Mouse (Mus musculus): ENCODE data around the gene Tet2. TPM values are rescaled to one million over a fixed set of nuclear protein-coding genes. Genes with fewer than 3 reads are reported as not detected.

Gene Tet2
- total and polyA plus RNA-seq, 3 experiments, result 6.8 to 101 (median 10.9) TPM

DNA sequence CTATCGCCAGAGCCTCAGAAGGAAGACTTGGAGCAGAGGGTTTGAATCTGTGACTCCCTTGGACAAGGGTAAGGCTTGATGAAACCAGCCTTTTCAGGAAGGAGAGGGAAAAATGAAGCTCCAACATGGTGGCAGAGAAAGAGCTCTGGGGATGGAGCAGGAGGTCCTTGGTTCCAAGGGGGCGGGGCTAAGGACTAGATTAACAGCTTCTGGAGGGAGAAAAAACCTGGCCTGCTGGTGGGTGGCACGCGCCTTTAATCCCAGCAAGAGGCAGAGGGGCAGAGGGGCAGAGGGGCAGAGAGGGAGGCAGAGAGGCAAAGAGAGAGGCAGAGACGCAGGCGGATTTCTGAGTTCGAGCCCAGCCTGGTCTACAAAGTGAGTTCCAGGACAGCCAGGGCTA, 12.2 kb upstream of the Tet2 start:
- H3K36me3 ChIP-seq (ENCODE audit: control insufficient read depth in 1 of 2, insufficient read depth in 2 of 2, low read length in 2 of 2), result peaks cover 0 to 2% of the 10 kb centered on the region in 2 experiments; a peak in 1 of 4 replicates
- TF ChIP-seq RAD21 (IDR thresholded peaks at IDR 0.05; ENCODE audit: low read depth, low read length), result no peak
- no peak for TF ChIP-seq USF2 (IDR thresholded peaks at IDR 0.05; ENCODE audit: borderline replicate concordance in 1 of 2, insufficient read depth in 1 of 2, low read depth in 1 of 2, low read length in 2 of 2)
- no peak for TF ChIP-seq MAZ (IDR thresholded peaks at IDR 0.05; ENCODE audit: low read depth, low read length)
- no peak for TF ChIP-seq ELF1 (IDR thresholded peaks at IDR 0.05; ENCODE audit: low read depth, low read length)
- TF ChIP-seq CHD2 (IDR thresholded peaks at IDR 0.05; ENCODE audit: low read length), result no peak
- TF ChIP-seq GABPA (IDR thresholded peaks at IDR 0.05; ENCODE audit: low read depth, low read length), result no peak
- TF ChIP-seq CTCF (IDR thresholded peaks at IDR 0.05 in 2 of 3, conservative IDR thresholded peaks at IDR 0.05 in 1 of 3; ENCODE audit: control insufficient read depth in 1 of 3, insufficient read depth in 1 of 3, low read depth in 2 of 3, low read length in 3 of 3, poor library complexity in 1 of 3, severe bottlenecking in 1 of 3), result no peak
- no peak for TF ChIP-seq BHLHE40 (IDR thresholded peaks at IDR 0.05; ENCODE audit: borderline replicate concordance, low read depth, low read length)
- TF ChIP-seq MYB (IDR thresholded peaks at IDR 0.05; ENCODE audit: low read depth, low read length), result no peak
- no peak for TF ChIP-seq MAFK (IDR thresholded peaks at IDR 0.05; ENCODE audit: borderline replicate concordance, low read depth, low read length)
- no peak for TF ChIP-seq UBTF (IDR thresholded peaks at IDR 0.05; ENCODE audit: borderline replicate concordance, insufficient read depth, low read depth, low read length)
- no peaks in the 10 kb centered on the region for H3K27me3 ChIP-seq (ENCODE audit: control insufficient read depth in 1 of 2, insufficient read depth in 2 of 2, low read length in 2 of 2)
- H3K9ac ChIP-seq (ENCODE audit: control insufficient read depth, low read depth, low read length, poor library complexity, severe bottlenecking), result no peak overlapping the region
- H3K4me3 ChIP-seq (ENCODE audit: control insufficient read depth in 1 of 2, insufficient read depth in 1 of 2, low read depth in 2 of 2, low read length in 2 of 2), result no peak overlapping the region
- peaks cover 0 to 13% of the 10 kb centered on the region in 2 experiments; a peak in 3 of 4 replicates for H3K4me1 ChIP-seq (ENCODE audit: control insufficient read depth in 1 of 2, insufficient read depth in 2 of 2, low read length in 2 of 2)
- no peaks in the 10 kb centered on the region for H3K79me2 ChIP-seq (ENCODE audit: control insufficient read depth, insufficient read depth, low read length, poor library complexity)
- no peaks in the 10 kb centered on the region for H3K9me3 ChIP-seq (replicated peaks; ENCODE audit: insufficient read depth, low read length)
- H3K27ac ChIP-seq (ENCODE audit: control insufficient read depth, low read depth, low read length), result no peak overlapping the region
- DNase-seq (ENCODE audit: low read depth, low spot score), result no peak

DNA sequence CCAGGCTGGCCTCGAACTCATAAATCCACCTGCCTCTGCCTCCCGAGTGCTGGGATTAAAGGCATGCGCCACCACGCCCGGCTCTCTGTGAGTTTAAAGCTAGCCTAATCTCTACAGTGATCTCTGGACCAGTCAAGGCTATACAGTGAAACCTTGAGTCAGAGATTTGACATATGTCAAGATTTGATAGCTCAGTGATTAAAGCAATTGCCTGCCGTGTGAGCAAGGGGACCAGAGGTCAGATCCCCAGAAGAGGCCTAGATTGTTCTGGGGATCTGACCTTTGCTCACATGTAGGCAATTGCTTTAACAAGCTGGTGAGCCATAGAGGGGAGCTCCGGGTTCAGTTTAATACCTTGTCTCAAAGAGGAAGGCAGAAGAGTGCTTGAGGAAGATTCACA, 10.4 kb upstream of the Tet2 start:
- Histone ChIP-seq H3K9ac (ENCODE audit: control insufficient read depth, low read depth, low read length, poor library complexity, severe bottlenecking) (no peak overlapping the region), H3K9me3 (replicated peaks; ENCODE audit: insufficient read depth, low read length) (no peaks in the 10 kb centered on the region)
- no peak for TF ChIP-seq UBTF (IDR thresholded peaks at IDR 0.05; ENCODE audit: borderline replicate concordance, insufficient read depth, low read depth, low read length)
- no peak for TF ChIP-seq BHLHE40 (IDR thresholded peaks at IDR 0.05; ENCODE audit: borderline replicate concordance, low read depth, low read length)
- no peak for TF ChIP-seq CHD2 (IDR thresholded peaks at IDR 0.05; ENCODE audit: low read length)
- no peak for TF ChIP-seq TCF12 (IDR thresholded peaks at IDR 0.05; ENCODE audit: low read depth, low read length)
- TF ChIP-seq RCOR1 (IDR thresholded peaks at IDR 0.05; ENCODE audit: low read depth, low read length), result no peak

More for the DNA sequence above, 10.4 kb upstream of the Tet2 start:
- H3K36me3 ChIP-seq (ENCODE audit: control insufficient read depth in 1 of 2, insufficient read depth in 2 of 2, low read length in 2 of 2), result peaks cover 0 to 2% of the 10 kb centered on the region in 2 experiments; a peak in 1 of 4 replicates
- H3K27me3 ChIP-seq (ENCODE audit: control insufficient read depth in 1 of 2, insufficient read depth in 2 of 2, low read length in 2 of 2), result no peaks in the 10 kb centered on the region
- peaks cover 0 to 13% of the 10 kb centered on the region in 2 experiments; a peak in 3 of 4 replicates for H3K4me1 ChIP-seq (ENCODE audit: control insufficient read depth in 1 of 2, insufficient read depth in 2 of 2, low read length in 2 of 2)
- no peak overlapping the region for H3K4me3 ChIP-seq (ENCODE audit: control insufficient read depth in 1 of 2, insufficient read depth in 1 of 2, low read depth in 2 of 2, low read length in 2 of 2)
- H3K27ac ChIP-seq (ENCODE audit: control insufficient read depth, low read depth, low read length), result no peak overlapping the region
- H3K79me2 ChIP-seq (ENCODE audit: control insufficient read depth, insufficient read depth, low read length, poor library complexity), result no peaks in the 10 kb centered on the region
- no peak for DNase-seq (ENCODE audit: low read depth, low spot score)
